Mouse (Mus musculus) embryo, embryonic 9.5 days (tissue): ENCODE results near the gene Uhrf1bp1.

Source experiments
- DNase-seq: peaks from one replicate; pipeline ENCODE4 v3.0.0-alpha.2; 2017; ENCODE audit errors: extremely low spot score

Uhrf1bp1 gene

GRCm38 (mm10) chr17:27909622-27910500, 53.6 kb downstream of the Uhrf1bp1 start, which contains the start of gene Taf11:
Gene Taf11 (minus strand): TSS chr17:27909844.
- no peak for DNase-seq

GRCm38 (mm10) chr17:27911371-27911770, 55.1 kb downstream of the Uhrf1bp1 start:
- DNase-seq: no peak

- no peak for DNase-seq
Measured at GRCm38 (mm10) chr17:27914742-27915141, 58.5 kb downstream of the Uhrf1bp1 start.

- DNase-seq: no peak
Measured at GRCm38 (mm10) chr17:27916366-27916765, 60.1 kb downstream of the Uhrf1bp1 start.

- DNase-seq: no peak
Measured at GRCm38 (mm10) chr17:27920676-27921075, 64.4 kb downstream of the Uhrf1bp1 start.

- no peak for DNase-seq
Measured at GRCm38 (mm10) chr17:27922174-27922712, 66.0 kb downstream of the Uhrf1bp1 start.

- no peak for DNase-seq
Measured at GRCm38 (mm10) chr17:27925054-27925453, 68.8 kb downstream of the Uhrf1bp1 start.

GRCm38 (mm10) chr17:27925504-27925903, 69.3 kb downstream of the Uhrf1bp1 start:
- no peak for DNase-seq

GRCm38 (mm10) chr17:27930291-27930690, 74.0 kb downstream of the Uhrf1bp1 start:
- DNase-seq: no peak

GRCm38 (mm10) chr17:27931826-27932225, 75.6 kb downstream of the Uhrf1bp1 start:
- DNase-seq: no peak

- DNase-seq: no peak
Measured at GRCm38 (mm10) chr17:27934136-27934910, 78.1 kb downstream of the Uhrf1bp1 start.

GRCm38 (mm10) chr17:27935091-27935490, 78.8 kb downstream of the Uhrf1bp1 start:
- DNase-seq: no peak

- no peak for DNase-seq
Measured at GRCm38 (mm10) chr17:27937054-27937615, 80.9 kb downstream of the Uhrf1bp1 start.

- no peak for DNase-seq
Measured at GRCm38 (mm10) chr17:27938121-27938754, 82.0 kb downstream of the Uhrf1bp1 start.

GRCm38 (mm10) chr17:27939028-27939427, 82.8 kb downstream of the Uhrf1bp1 start:
- no peak for DNase-seq

GRCm38 (mm10) chr17:27940352-27940751, 84.1 kb downstream of the Uhrf1bp1 start:
- DNase-seq: no peak

- DNase-seq: no peak
Measured at GRCm38 (mm10) chr17:27941178-27941577, 84.9 kb downstream of the Uhrf1bp1 start.

GRCm38 (mm10) chr17:27941698-27942097, 85.5 kb downstream of the Uhrf1bp1 start:
- DNase-seq: no peak

GRCm38 (mm10) chr17:27942131-27942530, 85.9 kb downstream of the Uhrf1bp1 start:
- no peak for DNase-seq

- no peak for DNase-seq
Measured at GRCm38 (mm10) chr17:27945546-27946216, 89.4 kb downstream of the Uhrf1bp1 start.

- DNase-seq: no peak
Measured at GRCm38 (mm10) chr17:27946371-27946770, 90.1 kb downstream of the Uhrf1bp1 start.
